Mouse (Mus musculus): ENCODE measurements around the gene Efcab9.

DNA sequence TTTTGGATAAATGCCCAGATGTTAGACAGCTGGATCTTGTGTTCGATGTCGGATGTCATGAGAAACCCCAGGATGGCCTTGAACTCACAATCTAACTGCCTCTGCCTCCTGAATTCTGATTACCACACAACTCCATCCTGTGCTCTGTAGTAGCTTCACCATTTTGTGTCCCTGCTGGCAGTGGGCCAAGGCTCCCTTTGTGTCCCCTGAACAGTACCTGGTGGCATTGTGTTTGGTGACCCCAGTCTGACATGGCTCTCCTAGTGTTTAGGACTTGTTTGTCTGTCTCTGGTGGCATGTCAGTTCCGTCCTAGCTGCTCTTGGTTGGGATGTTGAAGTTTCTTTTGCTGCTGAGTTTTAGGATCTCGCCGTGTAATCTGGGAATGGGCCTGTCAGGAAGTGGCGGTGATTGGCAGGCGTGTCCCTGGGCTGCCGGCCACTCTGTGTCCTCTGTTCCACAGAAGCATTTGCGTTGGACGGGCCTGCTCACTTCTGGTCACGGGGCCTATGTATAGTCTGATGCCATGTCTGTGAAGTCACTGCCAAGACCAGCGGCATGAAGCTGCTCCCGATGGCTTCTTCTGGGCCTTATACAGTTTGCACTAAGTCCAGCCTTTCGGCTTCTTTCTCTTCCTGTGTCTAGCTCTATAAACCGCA lies 36.9 kb upstream of the Efcab9 start:
- TF ChIP-seq POLR2A (IDR thresholded peaks at IDR 0.05; ENCODE audit: borderline replicate concordance, insufficient read depth, low read length), result no peak
- TF ChIP-seq CTCF (IDR thresholded peaks at IDR 0.05; ENCODE audit: borderline replicate concordance, insufficient read depth, low read depth, low read length), result no peak
